Mouse (Mus musculus): ENCODE data around the gene Mtnr1a. TPM values are rescaled to one million over a fixed set of nuclear protein-coding genes. Genes with fewer than 3 reads are reported as not detected.
"Not testable (repeated sequence)": the region's sequence is repeated elsewhere in the genome, so short reads cannot be mapped to it uniquely, and the experiment has no call there.

The Mtnr1a gene
- total RNA-seq (2021): not detected
- not detected in 2 replicates for polyA plus RNA-seq (2012; rRNA removed)
- long read RNA-seq: 0 reads

DNA sequence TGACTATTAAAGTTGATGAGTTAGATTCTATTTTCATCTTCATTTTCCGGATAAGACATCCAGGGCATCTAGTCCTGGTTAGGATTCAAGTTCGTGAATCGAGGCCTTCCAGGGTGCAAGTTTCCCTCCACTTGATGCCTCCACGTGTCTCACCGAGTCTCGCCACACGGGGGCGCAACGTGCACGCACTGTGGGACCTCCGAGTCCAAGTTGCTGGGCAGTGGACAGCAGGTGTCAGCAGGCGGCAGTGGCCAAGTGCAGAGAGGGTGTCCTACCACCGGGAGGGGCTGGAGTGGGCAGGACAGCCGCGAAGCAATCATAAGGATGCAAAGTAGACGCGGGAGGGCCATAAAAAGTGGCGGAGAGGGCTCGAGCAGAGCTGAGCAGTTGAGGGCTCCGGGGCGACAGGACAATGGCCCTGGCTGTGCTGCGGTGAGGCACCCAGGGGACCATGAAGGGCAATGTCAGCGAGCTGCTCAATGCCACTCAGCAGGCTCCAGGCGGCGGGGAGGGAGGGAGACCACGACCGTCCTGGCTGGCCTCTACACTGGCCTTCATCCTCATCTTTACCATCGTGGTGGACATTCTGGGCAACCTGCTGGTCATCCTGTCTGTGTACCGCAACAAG lies at the start of gene Mtnr1a:
TSS of gene Mtnr1a (plus strand) at position 379 of the 628 bp plus-strand sequence.
- peak; percentile 88 for DNase-seq

DNA sequence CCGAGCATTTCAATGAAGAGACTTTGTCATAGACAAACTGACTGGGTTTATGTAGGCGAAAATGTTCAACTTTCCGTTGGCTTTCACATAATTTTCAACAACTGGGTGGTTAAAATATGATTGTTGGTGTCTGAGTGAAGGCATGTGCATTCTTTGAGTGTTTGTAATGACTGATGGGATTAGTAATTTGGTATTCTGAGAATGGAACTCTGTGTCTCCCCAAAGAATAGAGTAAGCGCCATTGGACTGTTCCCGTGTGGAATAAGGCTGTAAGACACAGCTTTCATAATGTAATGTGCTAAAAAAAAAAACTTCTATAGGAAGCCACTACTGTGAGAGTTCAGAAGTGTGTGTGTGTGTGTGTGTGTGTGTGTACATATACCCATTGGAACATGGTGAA lies 49.7 kb upstream of the Mtnr1a start:
- DNase-seq: no peak

DNA sequence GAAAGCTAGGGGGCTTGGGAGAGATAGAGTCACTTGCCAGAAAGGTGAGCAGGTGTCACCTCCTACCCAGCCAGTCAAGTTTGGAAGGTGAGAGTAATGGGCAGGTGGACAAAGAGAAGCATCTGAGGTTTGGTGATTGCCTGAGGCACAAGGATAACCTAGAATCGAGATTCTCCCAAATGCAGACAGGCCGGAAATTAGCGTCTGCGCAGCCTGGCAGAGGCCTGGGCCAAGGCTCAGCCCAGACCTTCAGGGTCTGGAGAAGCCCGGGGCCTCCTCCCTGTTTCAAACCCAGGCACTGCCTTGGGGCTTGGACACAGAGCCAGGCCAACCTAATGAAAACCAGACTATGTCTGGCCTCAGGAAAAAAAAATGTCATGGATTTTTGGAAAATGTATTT lies 47.8 kb upstream of the Mtnr1a start:
- no peak for DNase-seq

DNA sequence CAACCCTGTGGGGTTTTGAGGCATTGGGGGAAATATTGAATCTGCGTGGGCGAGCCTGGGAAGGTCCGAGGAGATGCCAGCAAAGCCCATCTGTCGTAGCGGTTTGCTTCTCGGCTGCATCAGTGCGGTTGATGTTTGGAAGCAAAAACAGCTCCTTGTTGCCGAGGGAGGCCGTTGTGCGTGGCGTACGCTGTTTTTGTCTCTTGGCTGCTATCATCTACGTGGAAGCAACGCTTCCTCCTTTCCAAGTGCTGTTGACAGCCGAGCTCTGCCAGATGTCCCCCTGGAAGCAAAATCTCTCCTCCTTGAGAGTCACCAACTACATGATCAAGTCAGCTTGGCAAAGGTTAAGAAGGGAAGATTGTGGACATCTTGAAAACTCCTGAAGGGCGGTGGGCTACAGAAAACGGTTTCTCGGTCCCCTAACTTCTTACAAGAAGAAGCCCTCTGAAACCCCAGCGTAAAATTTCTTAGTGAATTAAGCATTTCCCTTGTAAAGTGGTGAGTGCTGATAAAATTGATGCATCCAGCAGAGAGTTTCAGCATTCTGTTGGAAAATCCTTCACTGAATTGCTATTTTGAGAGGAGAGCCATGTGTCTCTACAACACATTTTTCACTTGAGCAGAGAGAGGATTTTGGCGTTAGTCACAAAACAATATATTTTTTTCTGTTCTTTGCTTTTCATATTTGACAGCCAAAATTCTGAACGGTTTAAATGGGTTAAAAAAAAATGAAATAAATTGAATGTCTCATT lies 46.8 kb upstream of the Mtnr1a start:
- no peak for DNase-seq

DNA sequence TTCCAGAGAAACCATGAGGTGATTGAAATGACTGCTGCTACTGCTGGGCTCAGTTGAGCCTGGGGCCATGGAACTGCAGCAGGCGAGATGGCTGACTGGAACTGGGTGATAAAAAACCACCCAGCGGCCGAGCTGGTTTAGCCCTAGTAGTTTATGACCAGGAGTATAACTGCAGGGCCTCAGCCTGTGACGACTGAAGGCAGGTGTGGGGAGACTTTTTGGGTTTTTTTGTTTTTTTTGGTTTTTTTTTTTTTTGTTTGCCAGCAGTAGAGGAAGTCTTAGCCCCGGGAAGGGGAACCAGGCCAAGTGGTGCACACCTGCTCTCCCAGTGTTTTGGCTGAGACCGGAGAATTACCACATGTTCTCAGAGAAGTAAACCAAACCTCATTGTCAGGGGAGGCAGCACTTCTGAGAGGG lies 40.8 kb upstream of the Mtnr1a start:
- DNase-seq: no peak

DNA sequence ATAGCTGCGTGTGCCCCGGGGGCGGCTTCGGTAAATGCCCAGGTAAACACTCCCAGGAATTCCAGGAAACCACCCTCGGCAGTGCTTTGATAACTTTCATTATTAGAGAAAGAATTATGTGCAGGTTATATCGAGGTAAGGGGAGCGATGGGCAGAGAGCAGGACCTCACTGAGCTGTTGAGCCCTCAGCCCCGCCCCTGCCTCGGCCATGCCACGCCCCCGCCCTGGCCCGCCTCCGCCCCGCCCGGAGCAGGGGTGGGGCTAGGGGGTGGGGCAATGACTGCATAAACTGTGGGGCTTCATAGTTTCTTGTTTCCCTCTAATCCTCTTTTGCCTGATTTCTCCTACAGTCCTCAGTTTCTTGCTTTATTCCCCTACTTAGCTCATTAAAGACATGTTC lies 30.6 kb upstream of the Mtnr1a start:
- DNase-seq: no peak

DNA sequence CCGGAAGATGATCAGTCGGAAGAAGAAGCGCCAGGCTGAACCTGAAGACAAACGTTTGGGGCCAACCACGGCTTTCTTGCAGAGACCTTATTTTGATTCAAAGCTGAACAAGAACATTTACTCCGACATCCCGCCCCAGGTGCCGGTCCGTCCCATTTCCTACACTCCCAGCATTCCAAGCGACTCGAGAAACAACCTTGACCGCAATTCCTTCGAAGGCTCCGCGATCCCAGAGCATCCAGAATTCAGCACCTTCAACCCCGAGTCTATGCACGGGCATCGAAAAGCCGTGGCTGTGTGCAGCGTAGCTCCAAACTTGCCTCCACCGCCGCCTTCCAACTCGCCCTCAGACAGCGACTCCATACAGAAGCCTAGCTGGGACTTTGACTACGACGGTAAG lies 24.8 kb upstream of the Mtnr1a start:
- DNase-seq: no peak

DNA sequence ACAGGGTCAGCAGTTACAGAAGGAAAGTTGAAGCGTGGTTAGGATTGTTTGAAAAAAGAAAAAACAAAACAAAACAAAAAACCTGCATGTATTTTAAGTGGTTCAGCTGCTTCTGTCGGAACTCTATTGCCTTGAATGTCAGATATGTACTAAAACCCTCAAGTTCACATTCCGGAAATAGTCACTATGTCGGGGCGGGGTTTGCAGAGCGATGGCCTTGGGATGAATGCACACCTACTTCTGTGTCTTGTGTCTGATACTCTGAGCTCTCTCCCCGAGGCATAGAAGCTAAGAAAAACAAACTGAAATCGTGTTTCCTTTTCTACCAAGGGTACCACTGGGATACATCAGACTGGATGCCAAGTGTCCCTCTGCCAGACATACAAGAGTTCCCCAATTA lies 18.5 kb upstream of the Mtnr1a start:
- no peak for DNase-seq

DNA sequence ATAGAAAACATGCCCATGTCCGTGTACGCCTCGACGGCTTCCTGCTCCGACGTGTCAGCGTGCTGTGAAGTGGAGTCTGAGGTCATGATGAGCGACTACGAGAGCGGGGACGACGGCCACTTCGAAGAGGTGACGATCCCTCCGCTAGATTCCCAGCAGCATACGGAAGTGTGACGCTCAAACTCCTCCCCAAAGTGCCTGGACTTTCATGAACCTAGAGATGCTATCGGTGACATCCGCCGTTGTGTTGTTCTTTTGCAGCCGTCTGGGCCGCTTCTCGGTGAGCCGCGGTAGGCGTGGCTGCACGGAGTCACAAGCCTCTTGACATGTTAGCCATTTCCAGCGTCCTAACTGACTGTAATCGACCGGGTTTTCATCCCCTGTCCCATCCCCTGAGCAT lies 17.7 kb upstream of the Mtnr1a start:
- no peak for DNase-seq

DNA sequence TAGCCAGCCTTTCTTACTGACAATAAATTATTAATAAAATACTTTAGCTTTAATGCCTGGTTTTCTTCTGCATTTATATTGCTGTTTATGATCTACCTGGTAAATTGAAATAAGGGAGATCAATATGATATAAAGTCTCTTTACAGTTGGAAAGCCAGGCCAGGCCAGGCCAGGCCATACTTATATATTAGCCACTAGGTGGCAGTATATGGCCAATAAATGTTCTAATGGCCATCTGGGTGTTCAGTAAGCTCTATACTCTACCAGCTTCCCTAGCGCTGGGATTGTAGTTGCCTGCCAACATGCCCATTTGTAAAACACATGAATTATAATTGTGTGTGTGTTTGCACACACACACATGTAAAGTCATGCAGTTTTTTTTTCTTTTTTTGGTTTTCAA lies 16.7 kb upstream of the Mtnr1a start:
- DNase-seq: no peak

DNA sequence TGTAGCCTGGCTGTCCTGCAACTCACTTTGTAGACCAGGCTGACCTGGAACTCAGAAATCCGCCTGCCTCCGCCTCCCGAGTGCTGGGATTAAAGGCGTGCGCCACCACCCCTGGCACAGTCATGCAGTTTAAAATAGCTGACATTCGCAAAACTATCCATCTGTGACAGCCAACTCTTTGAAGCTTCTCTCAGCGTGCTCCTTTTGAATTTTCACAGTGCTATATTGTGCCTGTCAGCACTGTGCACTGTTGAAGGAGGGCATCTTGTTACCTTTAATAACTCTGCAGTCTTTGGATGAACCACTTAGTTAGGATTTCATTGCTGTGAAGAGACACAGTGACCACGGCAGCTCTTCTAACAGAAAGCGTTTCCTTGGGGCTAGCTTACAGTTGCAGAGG lies 16.3 kb upstream of the Mtnr1a start:
- DNase-seq: no peak

DNA sequence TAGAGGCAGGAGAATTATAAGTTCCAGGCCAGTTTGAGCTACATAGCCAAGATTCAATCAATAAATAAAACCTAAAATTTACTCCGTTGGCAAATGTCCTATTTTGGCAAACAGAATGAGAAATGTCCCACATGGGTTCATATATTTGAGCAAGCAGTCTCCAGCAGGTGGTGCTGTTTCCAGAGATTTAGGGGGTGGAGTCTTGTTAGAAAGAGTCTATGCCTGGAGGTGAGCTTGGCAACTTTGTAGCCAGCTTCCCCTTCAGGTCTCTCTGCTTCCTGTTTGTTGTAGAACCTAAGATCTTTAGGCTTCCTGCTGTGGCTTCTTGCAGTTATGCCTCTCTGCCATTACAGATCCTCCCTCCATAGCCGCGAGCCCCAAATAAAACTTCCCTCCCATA lies 13.4 kb upstream of the Mtnr1a start:
- DNase-seq: no peak

DNA sequence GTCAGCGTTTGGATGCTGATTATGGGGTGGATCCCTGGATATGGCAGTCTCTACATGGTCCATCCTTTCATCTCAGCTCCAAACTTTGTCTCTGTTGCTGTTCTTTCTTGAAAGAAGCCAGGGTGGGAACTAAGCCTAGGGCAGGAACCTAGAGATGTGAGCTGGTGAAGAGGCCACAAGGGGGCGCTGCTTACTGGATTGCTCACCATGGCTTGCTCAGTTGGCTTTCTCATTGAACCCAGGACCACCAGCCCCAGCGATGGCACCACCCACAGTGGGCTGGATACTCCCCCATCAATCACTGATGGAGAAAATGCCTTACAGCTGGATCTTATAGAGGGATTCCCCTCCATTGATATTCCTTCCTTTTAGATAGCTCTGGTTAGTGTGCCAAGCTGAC lies 12.1 kb upstream of the Mtnr1a start:
- no peak for DNase-seq

DNA sequence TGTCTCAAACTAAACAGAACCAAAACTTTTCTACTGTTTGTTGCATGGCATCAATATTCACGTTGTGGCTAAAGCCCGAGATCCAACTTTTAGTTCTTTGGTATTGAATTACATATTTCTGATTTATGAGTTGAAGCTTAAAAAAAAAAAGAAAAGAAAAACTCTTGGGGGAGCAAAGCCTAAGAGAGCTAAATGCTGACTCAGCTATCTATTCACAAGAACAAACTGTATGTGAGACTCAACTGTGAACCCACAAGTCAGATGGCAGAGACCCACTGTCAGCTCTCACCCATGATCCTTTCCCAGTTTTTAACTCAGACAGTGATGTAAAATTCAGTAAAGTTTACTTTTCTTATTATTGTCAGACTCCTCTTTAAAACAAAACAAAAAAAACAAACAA lies 8.9 kb upstream of the Mtnr1a start:
- DNase-seq: no peak

DNA sequence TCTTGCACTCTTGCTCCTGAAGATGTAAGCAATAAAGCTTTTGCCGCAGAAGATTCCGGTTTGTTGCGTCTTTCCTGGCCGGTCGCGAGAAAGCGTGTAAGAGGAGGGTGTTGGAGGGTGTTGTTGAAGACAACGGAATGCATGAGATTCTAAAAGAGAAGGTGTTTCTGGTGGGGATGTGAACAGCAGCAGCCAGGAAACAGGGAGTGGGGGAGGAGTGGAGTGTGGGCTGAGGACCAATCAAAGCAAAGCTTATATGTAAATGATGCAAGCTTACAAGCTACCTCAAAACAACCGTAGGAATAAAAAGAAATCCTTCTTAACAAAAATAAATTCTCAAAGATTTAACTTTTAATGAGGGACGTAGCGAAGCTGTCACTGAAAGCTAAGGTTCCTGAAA lies 6.6 kb upstream of the Mtnr1a start:
- DNase-seq: no peak

DNA sequence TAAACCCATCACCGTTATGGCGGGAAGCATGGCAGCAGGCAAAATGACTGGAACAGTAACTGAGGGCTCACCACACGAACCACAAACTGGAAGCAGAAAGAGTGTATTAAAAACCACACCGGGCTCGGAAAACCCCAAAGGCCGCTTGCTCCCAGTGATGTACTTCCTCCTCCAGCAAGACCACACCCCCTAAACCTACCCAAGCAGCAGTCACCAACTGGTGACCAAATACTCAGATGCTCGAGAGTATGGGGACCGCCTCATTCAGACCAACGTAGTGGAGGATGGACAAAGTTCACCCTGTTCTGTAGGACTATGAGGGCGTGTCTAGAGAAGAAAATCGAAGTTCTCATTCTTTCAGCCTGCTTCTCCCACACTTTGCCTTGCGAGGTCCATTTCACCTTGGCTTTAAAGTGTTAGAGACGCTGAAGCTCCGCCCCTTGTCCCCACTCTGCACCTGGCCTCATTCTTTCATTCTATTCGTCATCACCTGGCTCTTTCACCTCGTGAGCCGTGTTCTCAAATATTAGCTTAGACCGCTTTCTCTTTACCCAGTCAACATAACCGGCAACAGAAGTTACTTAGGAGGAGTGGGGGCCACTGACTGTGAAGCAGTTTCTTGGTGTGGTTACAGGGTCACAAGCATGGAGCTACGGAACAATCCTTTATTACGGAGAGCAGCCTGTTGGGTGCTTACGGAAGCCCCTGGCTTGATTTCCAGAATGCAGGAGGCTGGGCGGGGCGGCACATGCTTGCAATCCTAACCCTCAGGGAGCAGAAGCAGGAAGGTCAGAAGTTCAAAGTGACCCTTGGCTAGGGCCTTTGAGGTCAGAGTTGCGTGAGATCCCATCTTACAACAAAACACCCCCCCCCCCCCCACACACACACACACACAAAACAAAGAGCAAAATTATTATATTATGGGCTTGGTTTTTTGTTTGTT lies 5.7 kb upstream of the Mtnr1a start:
- DNase-seq: no peak

DNA sequence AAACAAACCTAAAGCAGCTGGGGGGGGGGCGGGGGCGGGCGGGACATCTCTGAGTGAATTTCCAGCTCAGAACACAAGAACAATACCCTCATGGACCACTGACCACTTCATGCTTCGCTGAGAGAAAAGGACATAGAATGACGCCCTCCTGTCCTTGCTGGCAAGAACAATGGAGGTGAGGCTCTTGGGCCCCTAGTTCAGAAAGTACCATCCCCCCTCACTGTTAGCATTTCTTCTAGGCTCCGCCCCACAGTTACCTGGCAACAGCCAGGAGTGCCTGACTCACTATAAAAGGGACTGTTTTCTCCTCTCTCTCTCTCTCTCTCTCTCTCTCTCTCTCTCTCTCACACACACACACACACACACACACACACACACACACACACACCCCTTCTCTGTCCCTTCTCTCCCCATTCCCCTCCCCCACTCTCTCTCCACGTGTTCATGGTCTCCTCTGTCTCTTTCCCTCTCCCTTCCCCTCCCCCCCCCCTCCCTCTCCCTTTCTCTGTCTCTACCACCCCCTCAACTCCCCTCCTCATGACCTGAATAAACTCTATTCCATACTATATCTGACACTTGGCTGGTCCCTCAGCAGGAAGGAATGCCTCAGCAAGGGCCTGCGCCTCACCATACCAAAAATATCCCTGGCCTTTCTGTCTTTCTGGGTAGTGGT lies 4.6 kb upstream of the Mtnr1a start:
- no peak for DNase-seq

DNA sequence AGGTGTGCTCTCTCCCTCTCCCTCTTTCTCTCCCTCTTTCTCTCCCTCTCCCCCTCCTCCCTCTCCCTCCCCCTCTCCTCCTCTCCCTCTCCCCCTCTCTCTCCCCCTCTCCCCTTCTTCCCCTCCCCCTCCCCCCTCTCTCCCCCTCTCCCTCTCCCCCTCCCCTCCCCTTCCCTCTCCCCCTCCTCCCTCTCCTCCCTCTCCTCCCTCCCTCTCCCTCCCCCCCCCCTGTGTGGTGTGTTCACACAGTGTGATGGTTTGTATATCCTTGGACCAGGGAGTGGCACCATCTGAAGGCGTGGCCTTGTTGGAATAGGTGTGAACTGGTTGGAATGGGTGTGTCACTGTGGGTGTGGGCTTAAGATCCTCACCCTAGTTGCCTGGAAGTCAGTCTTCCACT lies 3.5 kb upstream of the Mtnr1a start:
- not testable (repeated sequence) for DNase-seq

DNA sequence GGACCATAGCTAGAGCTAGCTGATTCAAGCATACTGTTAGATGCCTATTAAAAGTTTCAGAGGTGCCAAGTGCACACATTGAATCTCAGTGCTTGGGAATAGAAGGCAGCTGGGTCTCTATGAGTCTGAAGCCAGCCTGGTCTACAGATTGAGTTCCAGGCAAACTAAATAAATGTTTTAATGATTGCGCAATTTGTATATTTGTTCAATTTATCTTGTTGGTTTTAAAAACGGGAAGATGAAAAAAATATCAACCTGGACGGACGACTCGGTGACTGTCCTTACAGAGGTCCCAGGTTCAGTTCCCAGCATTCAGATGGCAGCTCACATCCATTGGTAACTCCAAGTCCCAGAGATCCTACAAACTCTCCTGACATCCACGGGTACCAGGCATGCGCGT lies 2.0 kb downstream of the Mtnr1a start:
- no peak for DNase-seq

DNA sequence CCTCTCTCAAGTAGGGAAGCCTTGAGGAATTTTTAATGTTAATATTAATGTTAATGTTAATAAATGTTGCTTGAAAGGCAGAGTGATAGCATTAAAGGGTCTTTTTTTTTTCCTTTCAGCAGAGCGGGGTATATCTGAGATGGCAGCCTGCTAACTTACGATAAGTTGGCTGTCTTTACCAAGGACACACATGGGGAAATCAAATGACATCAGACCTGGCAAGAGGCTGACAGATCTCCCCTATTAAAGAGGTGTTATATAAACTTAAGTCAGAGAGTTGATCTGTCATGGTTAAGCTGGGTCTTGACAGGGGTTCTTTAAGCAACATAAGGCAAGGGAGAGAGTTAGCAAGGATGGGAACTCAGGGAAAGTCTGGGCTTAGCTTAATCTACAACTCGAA lies 11.9 kb downstream of the Mtnr1a start:
- DNase-seq: no peak

DNA sequence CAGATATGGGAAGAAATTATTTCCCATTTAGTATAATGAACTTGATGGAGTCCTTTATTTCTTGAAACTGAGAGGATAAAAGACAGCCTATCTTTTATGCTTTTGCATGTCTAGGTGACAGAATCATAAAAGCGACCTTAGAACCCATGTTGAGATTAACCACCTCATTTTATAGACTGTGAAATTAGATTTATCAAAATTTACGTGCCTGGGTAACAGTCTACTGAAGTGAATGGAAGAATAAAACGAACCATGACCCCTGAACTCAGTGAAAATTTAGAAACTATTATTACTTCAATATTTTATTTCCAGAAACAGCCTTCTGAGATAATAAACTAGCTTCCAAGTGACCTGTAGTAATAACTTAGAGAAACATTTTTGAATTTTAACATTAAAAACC lies 24.7 kb downstream of the Mtnr1a start:
- no peak for DNase-seq

DNA sequence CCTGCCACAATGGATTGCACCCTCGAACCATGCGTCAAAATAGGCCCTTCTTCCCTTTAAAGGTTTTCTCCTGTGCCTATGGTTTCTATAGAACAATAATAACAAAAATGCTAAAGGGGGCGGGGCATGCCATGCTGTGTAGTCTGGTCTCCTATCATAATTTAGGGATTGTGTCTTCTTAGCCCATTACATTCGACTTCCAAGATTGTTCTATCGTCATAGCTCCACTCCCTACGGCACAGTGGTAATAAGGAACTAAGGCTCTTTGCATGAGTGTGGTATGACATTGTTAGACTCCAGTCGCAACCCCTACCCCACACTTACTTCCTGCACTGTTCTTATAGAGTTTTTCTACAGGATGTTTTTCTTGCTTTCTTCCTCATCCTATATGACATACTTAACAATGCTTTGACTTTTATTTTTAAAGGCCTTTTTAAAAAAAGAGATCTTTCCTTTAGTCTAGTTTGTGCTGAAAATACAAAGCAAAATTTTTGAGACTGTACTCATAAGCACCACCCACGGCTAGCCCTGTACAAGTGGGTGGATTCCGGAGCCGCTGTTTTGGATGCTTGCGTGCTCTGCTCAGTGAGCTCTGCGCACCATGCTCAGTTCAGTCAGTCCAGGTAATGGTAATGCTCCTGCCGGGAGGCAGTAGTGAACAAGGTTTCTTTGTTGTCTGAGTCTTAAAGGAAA lies 40.6 kb downstream of the Mtnr1a start:
- DNase-seq: no peak

All from adrenal gland, adult 2 months (tissue).